Mouse (Mus musculus): ENCODE measurements around the gene Elmo2. TPM values are rescaled to one million over a fixed set of nuclear protein-coding genes. Genes with fewer than 3 reads are reported as not detected.

Elmo2 gene
- polyA plus RNA-seq, 1 experiment from 2014 or later: 89.1 TPM

GRCm38 (mm10) chr2:165287202-165287984 lies 38.9 kb downstream of the Elmo2 start, which contains the start of gene Slc35c2:
Gene Slc35c2 (minus strand): TSS chr2:165287869.
- Histone ChIP-seq H3K27me3 (replicated peaks) (no peaks in the 10 kb centered on the region), H3K27ac (replicated peaks) (peak within 1 kb of the TSS; percentile 92), H3K4me2 (peak within 1 kb of the TSS; percentile 88), H3K4me1 (peaks cover 38% of the 10 kb centered on the region), H3K36me3 (peaks cover 35% of the 10 kb centered on the region), H3K4me3 (replicated peaks) (peak within 1 kb of the TSS; percentile 94), H3K9me3 (replicated peaks) (no peaks in the 10 kb centered on the region), H3K9ac (replicated peaks) (peak within 1 kb of the TSS; percentile 71)
- under 1% methylated on average over 49 of the region's 49 CpGs for WGBS
- ATAC-seq (ENCODE audit: low FRiP score): peak; percentile 95

DNA sequence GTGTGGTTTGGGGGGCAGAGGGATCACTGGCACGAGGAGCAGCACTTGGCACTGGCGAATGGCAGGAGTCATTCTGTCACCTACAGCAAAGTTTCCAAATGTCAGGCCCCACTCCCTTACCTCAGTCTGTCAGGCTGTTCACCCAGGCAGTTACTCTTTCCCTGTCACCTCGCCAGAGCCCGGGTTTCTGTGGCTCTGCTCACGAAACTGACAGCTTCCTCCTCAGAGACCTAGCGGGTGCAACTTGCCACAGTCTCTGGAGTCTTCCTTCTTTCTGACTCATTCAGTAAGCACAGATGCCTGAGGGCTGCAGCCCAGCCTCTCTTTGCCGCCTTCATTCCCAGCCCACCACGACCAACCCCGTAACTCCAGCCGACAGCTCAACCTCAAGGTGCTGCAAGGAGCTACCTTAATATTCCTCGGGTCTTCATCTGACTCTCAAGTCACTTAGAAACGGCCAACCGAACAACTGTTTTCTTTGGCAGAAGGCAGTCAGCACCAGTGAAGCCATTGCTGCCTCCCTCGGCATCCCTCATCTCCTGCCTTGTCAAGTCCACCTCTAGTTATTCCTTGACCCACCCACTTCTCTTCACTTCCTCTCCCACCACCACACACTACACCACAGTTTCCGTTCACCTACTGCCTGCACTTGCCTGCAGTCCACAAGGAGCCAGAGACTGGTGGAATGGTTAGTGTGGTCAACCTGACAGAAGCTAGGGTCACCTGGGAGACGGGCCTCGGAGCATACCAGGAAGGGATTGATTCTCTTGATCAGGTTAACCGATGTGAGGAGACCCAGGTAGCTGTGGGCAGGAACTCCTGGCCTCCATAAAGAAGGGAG lies 39.7 kb downstream of the Elmo2 start:
- 70% methylated on average over 18 of the region's 18 CpGs for WGBS
- peak overlapping the region; percentile 88 for H3K4me2 ChIP-seq
- H3K27me3 ChIP-seq (replicated peaks): no peaks in the 10 kb centered on the region
- peaks cover 43% of the 10 kb centered on the region for H3K4me1 ChIP-seq
- H3K9ac ChIP-seq (replicated peaks): peak overlapping the region; percentile 71
- H3K9me3 ChIP-seq (replicated peaks): no peaks in the 10 kb centered on the region
- no peak for ATAC-seq (ENCODE audit: low FRiP score)
- peak overlapping the region; percentile 92; the same call in 1 of the 2 replicates for H3K27ac ChIP-seq (replicated peaks)
- peak overlapping the region; percentile 94 for H3K4me3 ChIP-seq (replicated peaks)
- peaks cover 30% of the 10 kb centered on the region for H3K36me3 ChIP-seq

DNA sequence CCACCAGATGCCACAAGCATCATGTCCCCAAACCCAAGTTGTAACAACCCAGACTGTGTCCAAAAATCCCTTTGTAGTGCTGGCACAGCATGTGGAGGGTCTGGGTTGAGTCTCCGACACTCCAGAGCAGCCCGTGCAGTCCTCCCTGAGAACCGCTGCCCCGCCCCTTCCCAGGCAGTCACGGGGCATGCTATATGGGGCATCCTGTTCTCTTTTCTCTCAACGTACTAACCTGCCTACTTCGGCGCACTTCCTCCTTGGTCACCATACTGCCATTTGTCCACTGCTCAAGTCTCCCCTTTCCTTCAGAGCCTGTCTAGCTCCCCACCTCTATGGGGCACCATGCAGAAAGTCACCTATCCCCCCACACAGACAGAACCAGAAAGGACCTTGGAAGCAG lies 40.7 kb downstream of the Elmo2 start:
- H3K4me1 ChIP-seq: peaks cover 43% of the 10 kb centered on the region
- no peaks in the 10 kb centered on the region for H3K9me3 ChIP-seq (replicated peaks)
- WGBS: 87% methylated on average over 8 of the region's 8 CpGs
- H3K27me3 ChIP-seq (replicated peaks): no peaks in the 10 kb centered on the region
- H3K36me3 ChIP-seq: peaks cover 27% of the 10 kb centered on the region
- 0 out of 2 replicates have a peak overlapping the region, but pooled peaks have one; percentile 3 for H3K9ac ChIP-seq (replicated peaks)
- no peak overlapping the region for H3K4me3 ChIP-seq (replicated peaks)
- H3K4me2 ChIP-seq: no peak overlapping the region
- ATAC-seq (ENCODE audit: low FRiP score): no peak
- no peak overlapping the region for H3K27ac ChIP-seq (replicated peaks)

- Histone ChIP-seq H3K9me3 (replicated peaks) (no peaks in the 10 kb centered on the region), H3K4me2 (no peak overlapping the region), H3K27me3 (replicated peaks) (no peaks in the 10 kb centered on the region), H3K9ac (replicated peaks) (no peak overlapping the region), H3K27ac (replicated peaks) (no peak overlapping the region), H3K4me1 (peaks cover 43% of the 10 kb centered on the region), H3K4me3 (replicated peaks) (no peak overlapping the region), H3K36me3 (peaks cover 21% of the 10 kb centered on the region)
- WGBS: 83% methylated on average over 3 of the region's 3 CpGs
- no peak for ATAC-seq (ENCODE audit: low FRiP score)
These were observed 41.2 kb downstream of the Elmo2 start for GRCm38 (mm10) chr2:165285034-165285433.

DNA sequence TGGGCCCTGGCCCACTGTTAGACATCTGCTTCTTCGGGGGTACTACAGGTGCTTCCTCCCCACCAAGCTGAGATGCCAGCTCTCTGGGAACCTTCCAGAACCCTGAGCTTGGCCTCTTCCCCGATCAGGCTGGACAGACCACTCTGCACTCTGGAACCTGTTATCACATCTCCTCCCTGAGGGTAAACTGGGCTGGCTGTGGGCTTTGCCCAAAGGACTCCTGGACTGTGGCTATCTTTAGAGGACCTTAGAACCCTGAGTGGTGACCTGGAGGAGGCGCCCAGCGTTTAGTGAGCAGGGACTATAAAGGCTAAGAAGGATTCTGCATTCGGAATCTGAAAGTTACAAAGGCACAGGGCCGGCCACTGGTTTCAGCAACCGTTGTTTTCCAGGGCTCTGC lies 41.9 kb downstream of the Elmo2 start:
- no peaks in the 10 kb centered on the region for H3K9me3 ChIP-seq (replicated peaks)
- no peak overlapping the region for H3K4me3 ChIP-seq (replicated peaks)
- no peaks in the 10 kb centered on the region for H3K27me3 ChIP-seq (replicated peaks)
- H3K36me3 ChIP-seq: peaks cover 17% of the 10 kb centered on the region
- ATAC-seq (ENCODE audit: low FRiP score): no peak
- no peak overlapping the region for H3K4me2 ChIP-seq
- H3K27ac ChIP-seq (replicated peaks): no peak overlapping the region
- no peak overlapping the region for H3K9ac ChIP-seq (replicated peaks)
- 93% methylated on average over 7 of the region's 7 CpGs for WGBS
- peaks cover 43% of the 10 kb centered on the region for H3K4me1 ChIP-seq

DNA sequence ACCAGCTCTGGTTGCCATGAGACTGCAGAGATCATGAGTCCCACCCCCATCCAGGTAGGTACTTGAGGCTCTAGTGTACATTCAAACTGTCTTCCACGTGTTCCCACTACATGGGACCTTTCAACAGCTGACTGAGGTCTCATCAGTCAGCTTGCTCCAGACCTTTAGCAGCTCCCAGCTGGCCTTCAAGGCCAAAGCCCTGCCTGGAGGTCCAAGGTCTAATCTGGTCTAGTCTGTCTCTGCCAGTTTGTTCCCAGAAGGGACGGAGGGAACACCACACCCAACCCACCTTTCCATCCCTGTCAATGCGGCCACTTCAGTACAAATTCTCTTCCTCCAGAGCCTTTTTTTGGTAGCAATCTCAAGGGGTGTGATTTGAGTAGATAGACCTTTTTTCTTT lies 42.6 kb downstream of the Elmo2 start:
- Histone ChIP-seq H3K27ac (replicated peaks) (no peak overlapping the region), H3K4me2 (no peak overlapping the region), H3K9ac (replicated peaks) (no peak overlapping the region), H3K4me1 (peaks cover 38% of the 10 kb centered on the region), H3K4me3 (replicated peaks) (no peak overlapping the region), H3K27me3 (replicated peaks) (no peaks in the 10 kb centered on the region), H3K9me3 (replicated peaks) (no peaks in the 10 kb centered on the region), H3K36me3 (peaks cover 17% of the 10 kb centered on the region)
- ATAC-seq (ENCODE audit: low FRiP score): no peak
- WGBS: 95% methylated on average over 3 of the region's 3 CpGs

DNA sequence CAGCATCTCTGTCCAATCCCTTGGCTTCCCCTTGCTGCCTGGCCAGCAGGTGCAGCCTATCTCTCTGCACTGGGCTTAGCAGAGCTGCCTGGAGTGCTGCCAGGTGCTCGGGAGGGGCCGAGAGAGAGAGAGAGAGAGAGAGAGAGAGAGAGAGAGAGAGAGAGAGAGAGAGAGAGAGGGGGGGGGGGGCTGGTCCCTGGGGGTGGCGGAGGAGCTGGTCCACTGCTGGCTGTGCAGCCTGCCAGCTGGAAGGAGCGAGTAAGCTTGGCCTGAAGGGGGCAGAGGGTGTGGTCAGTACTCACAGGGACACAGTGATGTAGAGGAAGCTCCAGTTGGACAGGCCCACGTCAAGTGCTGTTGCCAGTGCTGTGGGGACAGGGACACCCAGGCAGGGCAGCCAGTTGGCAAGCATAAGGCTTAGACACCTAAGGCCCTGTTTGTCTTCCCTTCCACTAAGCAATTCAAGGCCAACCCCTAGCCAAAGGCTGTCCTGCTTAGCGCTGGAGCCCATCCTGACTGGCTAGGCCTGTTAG lies 44.4 kb downstream of the Elmo2 start:
- no peak overlapping the region for H3K4me2 ChIP-seq
- peaks cover 28% of the 10 kb centered on the region for H3K36me3 ChIP-seq
- H3K4me1 ChIP-seq: peaks cover 24% of the 10 kb centered on the region
- no peaks in the 10 kb centered on the region for H3K9me3 ChIP-seq (replicated peaks)
- no peak overlapping the region for H3K9ac ChIP-seq (replicated peaks)
- no peak; the same call in 1 of the 2 replicates for ATAC-seq (ENCODE audit: low FRiP score)
- no peak overlapping the region for H3K27ac ChIP-seq (replicated peaks)
- WGBS: 58% methylated on average over 3 of the region's 6 CpGs
- no peak overlapping the region for H3K4me3 ChIP-seq (replicated peaks)
- peaks cover 8% of the 10 kb centered on the region for H3K27me3 ChIP-seq (replicated peaks)

DNA sequence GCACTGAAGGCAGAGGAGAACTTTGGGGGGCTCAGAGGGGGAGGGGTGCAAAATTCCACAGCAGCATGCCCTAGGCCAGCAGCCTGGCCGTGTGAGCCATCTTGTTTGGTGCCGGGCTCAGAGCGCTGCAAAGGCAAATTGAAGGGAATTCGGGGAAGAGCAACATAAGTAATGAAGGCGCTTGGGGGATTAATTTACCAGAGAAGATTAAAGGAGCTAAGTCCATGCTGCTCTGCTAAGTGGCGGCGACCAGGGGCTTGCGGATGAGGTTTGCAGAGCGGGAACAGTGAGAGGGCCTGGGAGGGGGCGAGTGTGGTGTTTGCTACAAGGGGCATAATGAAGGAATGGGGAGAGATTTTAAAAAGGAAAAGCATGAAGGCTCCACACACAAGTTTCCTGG lies 46.9 kb downstream of the Elmo2 start:
- H3K27ac ChIP-seq (replicated peaks): no peak overlapping the region
- peaks cover 29% of the 10 kb centered on the region for H3K4me1 ChIP-seq
- H3K4me3 ChIP-seq (replicated peaks): no peak overlapping the region
- 52% methylated on average over 10 of the region's 10 CpGs for WGBS
- peaks cover 32% of the 10 kb centered on the region for H3K36me3 ChIP-seq
- H3K27me3 ChIP-seq (replicated peaks): peaks cover 8% of the 10 kb centered on the region
- no peak overlapping the region for H3K4me2 ChIP-seq
- no peaks in the 10 kb centered on the region for H3K9me3 ChIP-seq (replicated peaks)
- no peak overlapping the region for H3K9ac ChIP-seq (replicated peaks)
- ATAC-seq (ENCODE audit: low FRiP score): no peak

DNA sequence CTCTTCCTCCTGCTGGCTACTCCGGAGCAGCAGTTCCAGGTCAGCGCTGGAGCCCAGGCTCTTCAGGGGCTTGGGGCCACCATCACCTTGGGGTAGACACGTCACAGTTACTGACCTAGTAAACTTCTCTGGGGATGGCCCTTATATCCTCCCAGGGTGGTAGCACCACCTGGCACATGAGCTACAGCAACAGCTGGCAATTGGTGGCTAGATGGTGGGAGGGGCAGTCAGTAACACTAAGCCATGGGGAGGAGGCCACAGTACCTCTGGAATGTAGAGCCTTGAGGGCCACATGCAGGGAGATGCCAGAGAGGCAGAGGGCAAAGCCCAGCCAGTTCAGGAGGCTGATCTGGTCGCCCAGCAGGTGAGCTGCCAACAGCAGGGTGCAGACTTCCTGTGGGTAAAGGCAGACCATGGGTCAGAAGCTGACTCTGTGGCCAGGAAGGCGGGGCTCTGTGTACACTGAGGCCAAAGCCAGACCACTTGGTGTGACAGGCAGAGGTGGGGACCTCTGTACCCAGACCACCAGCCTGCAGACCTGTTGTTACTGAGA lies 49.0 kb downstream of the Elmo2 start:
- Histone ChIP-seq H3K27ac (replicated peaks) (no peak overlapping the region), H3K9me3 (replicated peaks) (no peaks in the 10 kb centered on the region), H3K27me3 (replicated peaks) (peaks cover 8% of the 10 kb centered on the region), H3K36me3 (peaks cover 22% of the 10 kb centered on the region), H3K4me3 (replicated peaks) (no peak overlapping the region), H3K4me2 (no peak overlapping the region), H3K9ac (replicated peaks) (no peak overlapping the region), H3K4me1 (peaks cover 39% of the 10 kb centered on the region)
- 83% methylated on average over 5 of the region's 5 CpGs for WGBS
- ATAC-seq (ENCODE audit: low FRiP score): no peak

DNA sequence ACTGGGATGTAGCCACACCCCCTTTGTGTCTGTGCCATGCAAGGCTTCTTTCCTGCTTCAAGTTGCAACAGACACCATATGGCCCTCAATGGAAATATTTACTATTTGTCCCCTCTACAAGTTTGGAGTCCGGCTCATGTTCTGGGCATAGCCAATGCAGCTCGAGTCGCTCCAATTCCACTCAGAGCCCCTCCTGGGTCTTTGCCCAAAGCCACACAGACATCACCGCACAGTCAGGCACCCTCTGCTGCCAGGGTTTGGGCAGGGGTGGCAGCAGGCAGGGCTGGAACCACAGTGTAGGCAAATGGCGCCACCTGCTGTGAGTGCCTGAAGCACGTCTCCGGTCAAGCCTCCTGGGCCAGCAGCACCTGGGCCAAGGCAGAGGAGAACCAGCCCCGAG lies 50.5 kb downstream of the Elmo2 start:
- H3K4me1 ChIP-seq: peaks cover 44% of the 10 kb centered on the region
- peaks cover 8% of the 10 kb centered on the region for H3K27me3 ChIP-seq (replicated peaks)
- H3K9ac ChIP-seq (replicated peaks): no peak overlapping the region
- ATAC-seq (ENCODE audit: low FRiP score): peak; percentile 18; the same call in 1 of the 2 replicates
- H3K4me2 ChIP-seq: no peak overlapping the region
- H3K27ac ChIP-seq (replicated peaks): peak overlapping the region; percentile 48
- H3K4me3 ChIP-seq (replicated peaks): no peak overlapping the region
- no peaks in the 10 kb centered on the region for H3K9me3 ChIP-seq (replicated peaks)
- H3K36me3 ChIP-seq: peaks cover 16% of the 10 kb centered on the region
- WGBS: 23% methylated on average over 8 of the region's 8 CpGs

DNA sequence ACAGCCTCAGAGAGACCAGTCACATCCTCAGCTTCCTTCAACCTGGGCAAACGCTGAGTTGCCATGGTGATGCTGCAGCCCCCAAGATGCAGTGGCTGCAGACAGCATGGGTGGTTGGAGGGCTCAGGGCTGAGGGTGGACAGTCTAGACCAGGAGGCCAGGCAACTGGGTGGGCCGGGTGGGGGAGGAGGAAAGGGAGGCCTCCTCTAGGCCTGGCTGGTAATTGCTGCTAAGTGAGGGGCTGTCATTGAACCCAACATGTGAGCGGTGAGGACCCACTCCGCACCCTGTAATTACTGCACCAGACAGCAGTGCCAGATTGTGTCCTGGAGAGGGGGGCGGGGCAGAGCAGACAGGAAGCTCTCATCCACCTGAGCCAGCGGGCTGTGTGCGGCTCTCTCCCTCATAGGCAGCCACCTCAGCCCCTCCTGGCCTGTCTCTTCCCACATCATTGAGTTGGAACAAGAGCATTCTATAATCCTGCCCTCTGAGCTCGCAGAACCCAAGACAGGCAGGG lies 51.1 kb downstream of the Elmo2 start:
- Histone ChIP-seq H3K27me3 (replicated peaks) (peaks cover 8% of the 10 kb centered on the region), H3K9ac (replicated peaks) (peak overlapping the region; percentile 7; the same call in 1 of the 2 replicates), H3K4me3 (replicated peaks) (no peak overlapping the region), H3K36me3 (peaks cover 15% of the 10 kb centered on the region), H3K27ac (replicated peaks) (peak overlapping the region; percentile 48), H3K4me1 (peaks cover 46% of the 10 kb centered on the region), H3K9me3 (replicated peaks) (no peaks in the 10 kb centered on the region), H3K4me2 (no peak overlapping the region)
- WGBS: 22% methylated on average over 8 of the region's 8 CpGs
- ATAC-seq (ENCODE audit: low FRiP score): peak; percentile 59; the same call in 1 of the 2 replicates
